Mouse (Mus musculus): Measurements from ENCODE around the gene Hrc. TPM values are rescaled to one million over a fixed set of nuclear protein-coding genes. Genes with fewer than 3 reads are reported as not detected.

Hrc gene
- total and polyA plus RNA-seq, 3 experiments = 0.22 TPM; not detected in 2

DNA sequence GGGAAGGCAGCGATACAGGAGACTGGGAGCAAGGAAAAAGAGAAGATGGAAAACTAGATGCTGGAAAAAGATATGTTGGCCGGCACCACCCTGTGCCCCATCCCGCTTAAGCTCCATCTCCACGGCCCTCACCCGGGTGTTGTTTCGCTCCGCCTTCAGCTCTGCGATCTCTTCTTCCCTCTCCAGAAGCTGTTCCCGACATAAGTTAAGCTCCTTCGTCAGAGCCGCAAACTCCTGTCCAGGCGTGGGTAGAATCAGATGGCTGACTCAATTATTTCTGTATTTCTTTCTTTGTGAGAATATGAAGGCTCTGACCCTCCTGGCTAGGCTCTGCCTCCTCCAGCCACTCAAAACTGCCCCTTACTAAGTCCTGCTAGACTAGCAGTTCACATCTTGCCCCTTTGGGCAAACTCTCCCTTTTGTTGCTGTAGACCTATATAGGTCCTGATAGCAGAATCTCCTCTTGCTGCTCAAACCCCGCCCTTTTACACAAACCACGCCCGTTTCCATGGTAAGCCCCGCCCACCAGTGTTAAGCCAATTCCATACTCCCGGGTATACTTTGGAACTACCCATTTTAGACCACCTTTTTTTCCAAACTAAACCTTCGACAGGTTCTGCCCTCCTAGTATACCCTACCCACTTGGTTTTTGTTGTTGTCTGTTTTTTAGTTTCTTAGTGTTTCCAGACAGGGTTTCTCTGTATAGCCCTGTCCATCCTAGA, 25.5 kb downstream of the Hrc start:
- TF ChIP-seq TCF12 (IDR thresholded peaks at IDR 0.05; ENCODE audit: low read depth, low read length) = no peak
- TF ChIP-seq ZNF384 (IDR thresholded peaks at IDR 0.05; ENCODE audit: low read depth, low read length) = no peak
- TF ChIP-seq GATA1 (IDR thresholded peaks at IDR 0.05; ENCODE audit: low read depth, low read length) = no peak
- no peak for TF ChIP-seq ZMIZ1 (IDR thresholded peaks at IDR 0.05; ENCODE audit: low read depth, low read length)
- no peak for TF ChIP-seq CHD2 (IDR thresholded peaks at IDR 0.05; ENCODE audit: low read length)
- TF ChIP-seq ELF1 (IDR thresholded peaks at IDR 0.05; ENCODE audit: low read depth, low read length) = no peak
- no peak for TF ChIP-seq RCOR1 (IDR thresholded peaks at IDR 0.05; ENCODE audit: low read depth, low read length)
- TF ChIP-seq MEF2A (IDR thresholded peaks at IDR 0.05; ENCODE audit: extremely low read depth, insufficient replicate concordance, low read depth, low read length, poor library complexity, severe bottlenecking) = no peak
- TF ChIP-seq EP300 (IDR thresholded peaks at IDR 0.05; ENCODE audit: low read depth in 1 of 2, low read length in 2 of 2) = no peak
- no peak for TF ChIP-seq BHLHE40 (IDR thresholded peaks at IDR 0.05; ENCODE audit: borderline replicate concordance, low read depth, low read length)
- no peak for TF ChIP-seq E2F4 (IDR thresholded peaks at IDR 0.05; ENCODE audit: borderline replicate concordance, low read depth, low read length)
- no peak for TF ChIP-seq UBTF (IDR thresholded peaks at IDR 0.05; ENCODE audit: borderline replicate concordance, insufficient read depth, low read depth, low read length)
- no peak for TF ChIP-seq KAT2A (conservative IDR thresholded peaks at IDR 0.05; ENCODE audit: low read depth, low read length)
- no peak for TF ChIP-seq MYC (IDR thresholded peaks at IDR 0.05; ENCODE audit: low read depth, low read length)
- TF ChIP-seq ZKSCAN1 (IDR thresholded peaks at IDR 0.05; ENCODE audit: low read depth, low read length) = no peak
- H3K9ac ChIP-seq (ENCODE audit: control insufficient read depth, low read depth, low read length, poor library complexity, severe bottlenecking) = no peak overlapping the region
- DNase-seq (ENCODE audit: low read depth, low spot score) = peak; percentile 75
- H3K9me3 ChIP-seq (replicated peaks; ENCODE audit: insufficient read depth, low read length) = no peaks in the 10 kb centered on the region
- H3K4me1 ChIP-seq (ENCODE audit: control insufficient read depth in 1 of 2, insufficient read depth in 2 of 2, low read length in 2 of 2) = peaks cover 6 to 19% of the 10 kb centered on the region in 2 experiments
- no peaks in the 10 kb centered on the region for H3K27me3 ChIP-seq (ENCODE audit: control insufficient read depth in 1 of 2, insufficient read depth in 2 of 2, low read length in 2 of 2)
- no peak overlapping the region for H3K27ac ChIP-seq (ENCODE audit: control insufficient read depth, low read depth, low read length)
- H3K79me2 ChIP-seq (ENCODE audit: control insufficient read depth, insufficient read depth, low read length, poor library complexity) = no peaks in the 10 kb centered on the region
- peaks cover 0 to 15% of the 10 kb centered on the region in 2 experiments; a peak in 2 of 4 replicates for H3K36me3 ChIP-seq (ENCODE audit: control insufficient read depth in 1 of 2, insufficient read depth in 2 of 2, low read length in 2 of 2)
- peak overlapping the region; percentile 28 to 55 for H3K4me3 ChIP-seq (ENCODE audit: control insufficient read depth in 1 of 2, insufficient read depth in 1 of 2, low read depth in 2 of 2, low read length in 2 of 2)

DNA sequence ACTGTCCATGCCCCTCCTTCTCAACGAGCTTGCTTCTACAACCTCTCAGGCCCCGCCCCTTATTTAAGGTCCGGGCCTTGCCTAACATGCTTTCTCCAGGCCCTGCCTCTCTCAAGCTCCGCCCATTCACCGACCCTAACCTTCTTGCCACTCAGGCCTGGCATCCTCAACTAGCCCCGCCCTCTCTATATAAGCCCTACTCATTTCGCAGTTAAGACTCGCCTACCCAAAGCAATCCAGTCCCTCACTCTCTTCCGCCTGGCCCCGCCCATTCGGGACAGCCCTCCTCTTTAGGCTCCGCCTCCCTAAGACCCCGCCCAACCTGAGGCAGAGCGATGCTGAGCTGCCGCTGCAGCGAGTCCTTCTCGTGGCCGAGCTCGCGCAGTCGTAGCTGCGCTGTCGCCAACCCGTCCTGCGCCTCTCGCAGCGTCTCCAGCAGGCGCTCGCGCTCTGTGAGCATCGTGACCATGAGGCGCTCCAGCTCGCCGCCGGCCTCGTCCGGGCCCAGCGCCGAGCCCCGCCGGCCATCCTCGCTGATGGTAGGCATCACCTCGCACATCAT, 26.2 kb downstream of the Hrc start:
- Histone ChIP-seq H3K27me3 (ENCODE audit: control insufficient read depth in 1 of 2, insufficient read depth in 2 of 2, low read length in 2 of 2) (no peaks in the 10 kb centered on the region), H3K27ac (ENCODE audit: control insufficient read depth, low read depth, low read length) (no peak overlapping the region), H3K4me1 (ENCODE audit: control insufficient read depth in 1 of 2, insufficient read depth in 2 of 2, low read length in 2 of 2) (peaks cover 6 to 21% of the 10 kb centered on the region in 2 experiments), H3K36me3 (ENCODE audit: control insufficient read depth in 1 of 2, insufficient read depth in 2 of 2, low read length in 2 of 2) (peaks cover 0 to 15% of the 10 kb centered on the region in 2 experiments; a peak in 2 of 4 replicates), H3K9me3 (replicated peaks; ENCODE audit: insufficient read depth, low read length) (no peaks in the 10 kb centered on the region), H3K9ac (ENCODE audit: control insufficient read depth, low read depth, low read length, poor library complexity, severe bottlenecking) (peak overlapping the region; percentile 67), H3K79me2 (ENCODE audit: control insufficient read depth, insufficient read depth, low read length, poor library complexity) (no peaks in the 10 kb centered on the region; the same call in 1 of the 2 replicates), H3K4me3 (ENCODE audit: control insufficient read depth in 1 of 2, insufficient read depth in 1 of 2, low read depth in 2 of 2, low read length in 2 of 2) (peak overlapping the region; percentile 55 to 58)
- DNase-seq (ENCODE audit: low read depth, low spot score) = peak; percentile 99
- TF ChIP-seq TCF12 (IDR thresholded peaks at IDR 0.05; ENCODE audit: low read depth, low read length) (peak; percentile 29; the same call in 1 of the 2 replicates), JUND (IDR thresholded peaks at IDR 0.05; ENCODE audit: low read depth, low read length) (no peak), KAT2A (conservative IDR thresholded peaks at IDR 0.05; ENCODE audit: low read depth, low read length) (no peak), MAX (IDR thresholded peaks at IDR 0.05; ENCODE audit: low read length) (peak; percentile 69), SMC3 (IDR thresholded peaks at IDR 0.05; ENCODE audit: low read depth, low read length) (no peak), ZKSCAN1 (IDR thresholded peaks at IDR 0.05; ENCODE audit: low read depth, low read length) (no peak), RCOR1 (IDR thresholded peaks at IDR 0.05; ENCODE audit: low read depth, low read length) (no peak), MAZ (IDR thresholded peaks at IDR 0.05; ENCODE audit: low read depth, low read length) (peak; percentile 50; the same call in 1 of the 2 replicates), TBP (IDR thresholded peaks at IDR 0.05; ENCODE audit: low read depth, low read length) (peak; percentile 94), NRF1 (IDR thresholded peaks at IDR 0.05; ENCODE audit: insufficient read depth, low read depth, low read length, poor library complexity, severe bottlenecking) (peak; percentile 72), ZNF384 (IDR thresholded peaks at IDR 0.05; ENCODE audit: low read depth, low read length) (no peak), POLR2AphosphoS5 (IDR thresholded peaks at IDR 0.05; ENCODE audit: borderline replicate concordance, low read depth, low read length) (no peak), EP300 (IDR thresholded peaks at IDR 0.05; ENCODE audit: low read depth in 1 of 2, low read length in 2 of 2) (no peak), SIN3A (IDR thresholded peaks at IDR 0.05; ENCODE audit: low read length) (peak; percentile 68; the same call in 1 of the 2 replicates), E2F4 (IDR thresholded peaks at IDR 0.05; ENCODE audit: borderline replicate concordance, low read depth, low read length) (no peak), USF2 (IDR thresholded peaks at IDR 0.05; ENCODE audit: borderline replicate concordance in 1 of 2, insufficient read depth in 1 of 2, low read depth in 1 of 2, low read length in 2 of 2) (no peak), ETS1 (IDR thresholded peaks at IDR 0.05; ENCODE audit: low read depth, low read length) (no peak), UBTF (IDR thresholded peaks at IDR 0.05; ENCODE audit: borderline replicate concordance, insufficient read depth, low read depth, low read length) (peak; percentile 72; the same call in 1 of the 2 replicates), HCFC1 (IDR thresholded peaks at IDR 0.05; ENCODE audit: low read depth, low read length) (no peak; the same call in 1 of the 2 replicates)
